Mouse (Mus musculus) retina, postnatal 7 days (tissue): ENCODE measurements around the gene Usp27x.

Source experiments
- DNase-seq: peaks from one replicate; pipeline ENCODE4 v3.0.0-alpha.2; 2012; ENCODE audit warnings: low read depth, low spot score

The Usp27x gene

GRCm38 (mm10) chrX:7375716-7376480, at the start of gene Usp27x:
Gene Usp27x (minus strand): TSS chrX:7375830.
- DNase-seq: peak; percentile 28

DNA sequence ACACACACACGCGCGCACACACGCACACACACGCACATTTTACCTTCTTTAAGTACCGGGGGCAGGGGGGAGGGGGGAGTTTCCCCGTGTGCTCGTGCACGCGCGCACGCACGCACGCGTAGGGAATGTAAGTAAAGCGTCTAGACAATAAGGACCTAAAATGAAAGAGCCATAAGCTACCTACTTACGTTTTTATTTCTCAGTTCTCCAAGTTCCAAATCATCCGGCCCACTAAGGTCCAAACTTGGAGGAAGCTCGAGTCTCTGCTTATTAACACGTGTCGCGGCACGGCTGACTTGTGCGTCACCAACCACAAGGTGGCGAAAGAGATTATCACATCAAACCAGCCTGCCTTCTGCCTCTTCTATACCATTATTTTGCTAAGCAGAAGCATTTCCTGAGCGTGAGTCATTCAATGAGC, 47.1 kb upstream of the Usp27x start:
- peak; percentile 32 for DNase-seq

- DNase-seq: no peak
These were observed 46.5 kb upstream of the Usp27x start for GRCm38 (mm10) chrX:7422166-7422565.

GRCm38 (mm10) chrX:7421016-7421415, 45.4 kb upstream of the Usp27x start:
- peak; percentile 79 for DNase-seq

DNA sequence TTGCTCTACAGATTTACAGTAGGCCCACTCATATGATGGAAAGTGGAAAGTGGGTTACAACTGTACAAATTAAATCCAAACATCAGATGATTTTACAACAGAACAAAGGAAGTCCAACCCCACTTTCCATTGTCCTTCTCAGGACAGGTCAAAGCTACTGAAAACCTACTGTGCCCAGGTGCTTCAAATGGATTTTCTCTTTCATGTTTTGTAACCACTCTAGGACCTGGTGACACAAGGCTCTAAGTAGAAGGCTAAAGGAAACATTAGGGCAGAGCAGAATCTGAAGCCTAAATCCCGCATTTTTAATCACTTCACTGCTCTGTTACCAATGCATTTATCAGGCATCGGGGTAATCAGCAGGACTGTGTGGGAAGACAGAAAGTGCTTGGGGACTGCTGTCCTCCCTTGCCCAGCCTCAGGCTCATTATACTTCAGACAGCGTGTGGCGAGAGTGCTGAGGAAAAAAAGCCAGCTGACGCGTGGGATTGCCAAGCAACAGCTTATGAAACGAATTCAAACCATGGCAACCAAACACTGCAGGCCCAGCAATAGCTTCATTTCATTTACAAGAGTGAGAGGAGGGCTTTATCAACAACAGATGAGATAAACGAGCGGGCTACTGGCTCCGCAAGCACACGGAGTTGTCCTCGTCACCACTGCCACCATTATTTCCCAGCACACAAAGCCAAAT, 40.7 kb upstream of the Usp27x start:
- DNase-seq: no peak

GRCm38 (mm10) chrX:7415308-7415707, 39.7 kb upstream of the Usp27x start:
- no peak for DNase-seq

GRCm38 (mm10) chrX:7412239-7413033, 36.8 kb upstream of the Usp27x start:
- DNase-seq: no peak

DNA sequence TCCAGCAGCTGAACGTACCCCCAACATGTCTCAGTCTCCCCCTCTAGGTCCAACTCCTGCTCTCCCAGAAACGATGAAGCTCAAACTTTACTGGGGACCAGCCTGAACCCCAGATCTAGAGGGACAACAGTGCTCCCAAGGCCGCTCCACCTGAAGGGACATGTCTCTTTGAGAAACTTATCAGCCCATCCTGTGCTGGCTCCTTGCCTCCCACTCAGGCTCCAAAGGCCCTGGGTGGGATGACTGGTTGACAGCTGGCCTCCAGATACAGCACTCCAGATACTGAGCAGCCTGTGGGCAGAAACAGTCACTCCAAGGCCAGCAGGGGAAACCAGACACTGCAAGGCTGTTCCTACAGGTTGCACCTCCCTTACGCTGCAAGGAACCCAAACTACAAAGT, 956 bp upstream of the Usp27x start:
- no peak for DNase-seq

GRCm38 (mm10) chrX:7375322-7375715, 311 bp downstream of the Usp27x start:
- DNase-seq: no peak

DNA sequence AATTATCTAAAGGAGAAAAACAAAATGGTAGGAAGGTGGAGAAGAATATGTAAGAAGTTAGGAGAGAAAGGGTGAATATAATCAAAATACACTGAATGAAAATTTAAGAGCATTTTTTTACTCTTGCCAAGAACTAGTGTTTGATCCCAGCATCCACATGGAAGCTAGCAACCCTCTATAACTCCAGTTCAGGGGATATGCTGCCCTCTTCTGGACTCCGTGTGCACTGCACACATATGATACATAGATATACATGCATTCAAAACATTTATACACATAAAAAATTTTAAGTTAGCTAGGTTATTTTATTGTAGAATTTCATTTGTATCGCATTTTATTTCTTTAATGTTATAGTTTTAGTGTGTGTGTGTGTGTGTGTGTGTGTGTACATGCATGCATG, 50.2 kb downstream of the Usp27x start:
- DNase-seq: no peak

DNA sequence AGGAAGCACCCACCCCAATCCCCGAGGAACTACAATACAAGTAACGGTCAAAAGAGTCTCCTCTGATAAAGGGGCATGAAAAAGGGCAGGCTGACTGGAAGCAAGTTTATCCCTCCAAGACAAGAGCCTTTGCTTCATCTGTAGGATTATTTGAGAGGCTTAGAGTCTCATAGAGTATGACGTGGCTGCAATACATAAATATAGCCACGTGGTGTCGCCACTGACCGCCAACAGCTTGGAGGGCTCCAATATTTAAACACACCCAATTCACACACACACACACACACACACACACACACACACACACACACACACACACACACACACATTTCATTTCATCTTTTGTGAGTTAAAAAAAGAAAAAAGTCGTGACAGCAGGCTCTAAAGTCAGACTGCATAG, 53.3 kb downstream of the Usp27x start:
- peak; percentile 56 for DNase-seq
